Mouse (Mus musculus) v-Abl transformed pro-B cells (cell line): ENCODE measurements around the gene Hpn.

Experiments used
- in situ Hi-C, 2 experiments: fragments of 400-800 bp; cut with MboI; formaldehyde crosslinking; loops; one replicate each; pipeline ENCODE4 v1.15.1; 2025; ENCODE audit not compliant: unreplicated experiment in 2 of 2

The Hpn gene

DNA sequence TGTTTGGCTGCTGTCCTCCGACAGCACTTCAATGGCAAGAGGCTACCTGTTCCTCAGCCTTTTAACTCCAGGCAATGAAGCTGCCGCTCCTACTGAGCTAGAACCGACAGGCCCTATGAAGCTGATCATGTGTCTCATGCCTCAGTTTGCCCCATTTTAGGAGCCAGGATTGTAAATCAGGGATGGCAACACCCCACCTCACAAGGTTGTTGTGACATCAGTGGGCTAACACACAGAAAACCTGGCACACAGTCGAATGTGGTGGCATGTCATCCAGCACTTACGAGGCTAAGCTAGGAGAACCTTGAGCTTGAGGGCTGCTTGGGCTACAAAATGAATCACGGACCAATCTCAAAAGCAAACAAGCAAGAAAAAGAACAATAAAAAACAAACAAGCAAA is 56.9 kb downstream of the Hpn start:
- in situ Hi-C loops = loop anchor here (5.0 kb wide), 2 partner anchors 39 to 119 kb away; no protein-coding TSS in a partner anchor

DNA sequence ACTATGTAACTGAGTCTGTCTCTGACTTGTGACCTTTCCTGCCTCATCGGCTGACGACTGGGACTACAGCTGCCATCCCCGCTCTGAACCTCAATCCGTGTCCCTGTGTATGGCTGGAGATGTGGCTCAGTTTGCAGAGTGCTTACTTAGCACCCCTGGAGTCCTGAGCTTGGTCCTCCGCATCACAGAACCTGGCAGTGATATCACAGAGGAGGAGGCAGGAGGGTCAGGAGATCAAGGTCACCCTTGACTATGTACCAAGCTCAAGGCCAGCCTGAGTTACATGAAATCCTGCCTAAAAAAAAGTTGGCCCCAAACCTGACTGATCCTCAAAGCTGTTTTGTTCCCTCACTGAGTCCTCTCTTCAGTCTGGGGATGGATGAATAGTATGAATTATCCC is 57.4 kb downstream of the Hpn start:
- in situ Hi-C loops = loop anchor here (5.0 kb wide), 2 partner anchors 40 to 120 kb away; no protein-coding TSS in a partner anchor

- in situ Hi-C loops = loop anchor here (5.0 kb wide), 2 partner anchors 40 to 120 kb away; no protein-coding TSS in a partner anchor
Observed at GRCm38 (mm10) chr7:31057071-31057470, 58.0 kb downstream of the Hpn start, which contains the start of gene Fxyd1. TSS of gene Fxyd1 (minus strand) at chr7:31057199.

DNA sequence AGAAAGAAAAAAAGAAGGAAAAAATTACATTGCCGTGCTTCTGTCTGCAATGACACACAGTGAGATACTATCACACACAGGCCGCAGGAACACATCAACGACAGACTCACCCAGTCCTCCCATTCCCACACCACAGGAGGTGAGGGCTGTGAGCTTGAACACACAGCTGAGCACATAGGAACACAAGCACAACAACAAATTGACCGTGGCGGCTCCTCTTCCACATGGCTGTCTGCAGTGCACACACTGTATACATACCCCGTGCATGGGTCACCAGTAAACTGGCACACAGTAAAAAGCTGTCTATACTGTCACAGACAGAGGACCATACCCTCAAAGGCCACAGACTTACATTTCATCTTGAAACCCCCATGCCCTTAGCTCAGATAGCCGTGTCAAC is 58.6 kb downstream of the Hpn start:
- in situ Hi-C loops = loop anchor here (5.0 kb wide), 2 partner anchors 41 to 121 kb away; no protein-coding TSS in a partner anchor

- in situ Hi-C loops = loop anchor here (5.0 kb wide), 2 partner anchors 41 to 121 kb away; no protein-coding TSS in a partner anchor
Observed at GRCm38 (mm10) chr7:31055883-31056282, 59.2 kb downstream of the Hpn start.

- in situ Hi-C loops = loop anchor here (5.0 kb wide), 2 partner anchors 42 to 122 kb away; no protein-coding TSS in a partner anchor
Observed at GRCm38 (mm10) chr7:31055354-31055824, 59.7 kb downstream of the Hpn start.

DNA sequence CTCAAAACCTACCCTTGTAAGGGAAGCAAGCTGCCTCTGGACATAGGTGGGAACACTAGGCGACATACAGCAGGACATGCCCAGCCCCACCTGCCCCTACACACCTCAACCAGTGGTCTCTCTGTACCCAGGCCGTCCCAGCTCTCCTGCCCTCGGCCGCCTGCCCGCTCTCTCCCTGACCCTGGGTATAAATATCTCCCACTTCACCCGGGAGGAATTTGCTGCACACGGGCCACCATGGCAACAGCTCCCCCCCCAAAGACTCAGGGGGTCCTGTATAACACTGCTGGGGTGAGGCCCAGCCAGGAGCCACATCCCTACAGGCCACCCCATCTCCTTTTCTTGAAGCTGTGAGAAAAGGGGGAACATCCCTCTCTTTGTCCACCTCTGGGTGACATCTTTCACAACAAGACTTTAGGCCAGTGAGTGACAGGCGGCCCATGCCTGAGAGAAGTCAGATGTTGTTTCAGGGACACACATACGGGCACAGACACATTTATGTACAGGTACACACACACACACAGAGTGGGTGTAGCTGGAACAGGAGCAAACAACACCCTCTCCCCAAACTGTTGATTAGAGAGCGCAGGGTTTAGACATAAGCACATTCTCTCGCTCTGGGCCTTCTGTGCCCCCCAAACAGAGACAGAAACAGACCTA is 60.3 kb downstream of the Hpn start:
- in situ Hi-C loops = loop anchor here (5.0 kb wide), 3 partner anchors 43 to 123 kb away; no protein-coding TSS in a partner anchor

DNA sequence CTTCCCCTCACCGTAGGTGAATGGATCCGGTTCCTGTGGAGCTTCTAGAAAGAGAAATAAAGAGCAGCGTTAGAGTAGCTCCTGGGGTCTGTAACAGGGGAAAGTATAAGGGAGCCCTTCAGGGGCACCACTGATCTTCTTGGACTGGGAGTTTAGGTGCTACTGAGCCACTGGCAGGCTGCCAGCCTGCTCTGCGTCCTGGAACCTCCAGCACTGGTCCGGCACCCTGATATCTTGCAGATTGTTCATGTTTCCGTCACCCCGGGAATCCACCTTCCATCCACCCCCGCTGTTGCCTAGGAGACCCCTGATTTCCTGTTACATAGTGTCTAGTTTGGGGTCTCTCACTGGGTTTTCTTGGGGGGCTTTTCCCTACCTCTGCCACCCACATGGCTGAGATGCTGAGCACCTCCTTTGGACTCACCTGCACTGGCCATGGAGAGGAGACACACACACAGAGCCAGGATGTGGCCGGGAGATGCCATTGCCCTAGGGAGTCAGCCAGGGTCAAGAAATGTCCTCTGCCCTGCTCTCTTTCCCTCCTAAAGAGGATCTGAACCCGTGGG is 61.1 kb downstream of the Hpn start:
- in situ Hi-C loops = loop anchor here in 1 of 2 experiments (5.0 kb wide), 1 partner anchor 57 kb away; no protein-coding TSS in a partner anchor

GRCm38 (mm10) chr7:31052636-31053434 is 62.3 kb downstream of the Hpn start:
- in situ Hi-C loops = loop anchor here in 1 of 2 experiments (5.0 kb wide), 1 partner anchor 56 kb away; no protein-coding TSS in a partner anchor

DNA sequence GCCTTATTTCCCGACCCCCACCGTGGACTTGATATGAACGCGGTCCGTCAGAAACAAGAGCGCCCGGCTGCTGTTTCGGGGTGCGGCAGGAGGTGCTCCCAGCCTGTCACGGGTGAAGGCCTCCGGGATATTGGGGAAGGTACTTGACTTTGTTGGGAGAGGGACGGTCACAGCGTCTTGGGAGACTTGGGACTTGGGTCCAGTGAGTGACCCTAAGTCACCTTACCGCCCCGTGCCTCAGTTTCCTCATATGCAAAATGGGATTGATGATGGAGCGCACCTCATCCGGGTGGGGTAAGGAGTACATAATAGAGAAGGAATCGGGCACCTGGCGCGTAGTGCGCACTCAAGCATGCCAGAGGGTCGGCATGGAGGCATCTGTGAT is 62.8 kb downstream of the Hpn start:
- in situ Hi-C loops = loop anchor here in 1 of 2 experiments (5.0 kb wide), 1 partner anchor 55 kb away; no protein-coding TSS in a partner anchor

GRCm38 (mm10) chr7:31051321-31052021 is 63.6 kb downstream of the Hpn start, which contains the start of gene Fxyd7:
TSS of gene Fxyd7 (minus strand) at chr7:31051467.
- in situ Hi-C loops = loop anchor here in 1 of 2 experiments (5.0 kb wide), 1 partner anchor 54 kb away; no protein-coding TSS in a partner anchor

- in situ Hi-C loops = loop anchor here in 1 of 2 experiments (5.0 kb wide), 1 partner anchor 54 kb away; no protein-coding TSS in a partner anchor
Observed at GRCm38 (mm10) chr7:31050921-31051320, 64.2 kb downstream of the Hpn start.

GRCm38 (mm10) chr7:31050487-31050886 is 64.6 kb downstream of the Hpn start:
- in situ Hi-C loops = loop anchor here in 1 of 2 experiments (5.0 kb wide), 1 partner anchor 53 kb away; no protein-coding TSS in a partner anchor

- in situ Hi-C loops = loop anchor here in 1 of 2 experiments (5.0 kb wide), 1 partner anchor 53 kb away; no protein-coding TSS in a partner anchor
Observed at GRCm38 (mm10) chr7:31049846-31050281, 65.2 kb downstream of the Hpn start.

GRCm38 (mm10) chr7:31049135-31049845 is 65.8 kb downstream of the Hpn start:
- in situ Hi-C loops = no loop called here
